Mouse (Mus musculus) kidney, adult 2 months (tissue): ENCODE data around the gene Mgat3. TPM values are rescaled to one million over a fixed set of nuclear protein-coding genes. Genes with fewer than 3 reads are reported as not detected.

Source experiments
- DNase-seq: peaks from one replicate; pipeline ENCODE4 v3.0.0; 2021
- H3K27ac ChIP-seq: fragments of 200-500 bp; 2 replicates; pipeline ENCODE4 v1.5.1; 2012; ENCODE audit warnings: low read depth, low read length, control low read depth, inconsistent platforms; ENCODE audit not compliant: insufficient read depth
- H3K27me3 ChIP-seq: fragments of 200-500 bp; replicated peaks from 2 replicates; pipeline ENCODE4 v1.6.1; 2012; ENCODE audit warnings: mild to moderate bottlenecking, moderate library complexity, low read length, inconsistent platforms; ENCODE audit not compliant: control insufficient read depth, insufficient read depth
- H3K36me3 ChIP-seq: fragments of 200-500 bp; 2 replicates; pipeline ENCODE4 v1.6.1; 2012; ENCODE audit warnings: mild to moderate bottlenecking, moderate library complexity, low read length, inconsistent platforms; ENCODE audit not compliant: control insufficient read depth, insufficient read depth
- H3K4me1 ChIP-seq: fragments of 200-500 bp; 2 replicates; pipeline ENCODE4 v1.6.1; 2011; ENCODE audit warnings: low read length; ENCODE audit not compliant: control insufficient read depth, insufficient read depth
- H3K4me3 ChIP-seq: fragments of 200-500 bp; 2 replicates; pipeline ENCODE4 v1.5.1; 2011; ENCODE audit warnings: mild to moderate bottlenecking, low read depth, low read length, control low read depth; ENCODE audit not compliant: insufficient read depth
- CTCF ChIP-seq: fragments of 200-500 bp; conservative IDR thresholded peaks from 2 replicates; pipeline ENCODE4 v1.5.1; 2011; ENCODE audit warnings: low read depth, mild to moderate bottlenecking, control low read depth, low read length, moderate library complexity, mixed read lengths; ENCODE audit not compliant: insufficient read depth, insufficient read length
- POLR2A ChIP-seq: fragments of 200-500 bp; IDR thresholded peaks from one replicate; pipeline ENCODE4 v1.6.1; 2011; ENCODE audit warnings: low read depth, low read length, control low read depth
- WGBS: fragments of 180-500 bp; shearing (Covaris S2); methylation state at CpG from one replicate; pipeline ENCODE4 v1.1.7; 2018; 5-methylcytosine and 5-hydroxymethylcytosine counted together
- polyA plus RNA-seq: library from polyadenylated mRNA; depleted of rRNA; stranded (reverse); fragments of >200 nt; gene quantifications from 2 replicates; pipeline ENCODE4 v1.2.3, GENCODE M21; 2012

The Mgat3 gene
- polyA plus RNA-seq, 1 experiment, result 70.5 TPM

DNA sequence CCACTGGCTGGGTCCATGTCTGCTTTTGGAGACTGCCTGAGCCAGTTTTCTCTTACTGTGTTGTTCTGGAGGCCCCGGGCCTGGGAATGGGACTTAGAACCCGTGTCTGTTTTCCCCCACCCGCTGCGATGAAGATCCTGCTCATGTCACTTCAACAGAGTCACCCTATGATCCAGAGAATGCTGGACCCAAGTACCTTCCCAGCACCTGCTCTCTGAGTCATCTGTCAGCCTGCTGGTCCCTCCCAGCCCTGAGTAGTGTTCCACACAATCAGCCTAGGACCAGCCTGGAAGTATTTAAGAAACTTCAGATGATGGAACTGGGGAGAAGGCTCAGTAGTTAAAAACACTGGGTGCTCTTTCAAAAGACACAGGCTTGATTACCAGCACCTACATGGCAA is 9.8 kb upstream of the Mgat3 start:
- Histone ChIP-seq H3K36me3 (no peaks in the 10 kb centered on the region; the same call in 1 of the 2 replicates), H3K27ac (no peak overlapping the region), H3K4me1 (peaks cover 25% of the 10 kb centered on the region), H3K27me3 (no peaks in the 10 kb centered on the region), H3K4me3 (no peak overlapping the region)
- 93% methylated on average over 4 of the region's 4 CpGs for WGBS
- TF ChIP-seq POLR2A, result no peak
- no peak for TF ChIP-seq CTCF
- DNase-seq, result no peak

DNA sequence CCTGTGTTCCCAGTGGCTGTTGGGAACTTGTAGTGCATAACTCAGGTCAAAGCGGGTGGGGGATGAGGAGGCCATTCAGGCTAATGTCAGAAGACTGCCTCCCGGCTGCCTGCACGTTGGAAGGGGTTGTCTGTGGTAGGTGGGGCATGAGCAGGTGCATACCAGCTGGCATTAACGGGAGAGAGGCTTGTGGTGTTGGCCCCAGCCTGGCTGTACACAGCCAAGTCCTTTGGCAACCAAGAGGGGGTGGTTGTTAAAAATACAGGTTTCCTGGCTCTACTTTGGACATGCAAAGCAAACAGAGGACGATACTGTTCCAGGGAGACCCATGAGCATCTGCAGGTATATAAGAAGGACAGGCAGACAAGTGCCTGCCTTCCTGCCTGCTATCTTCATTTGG is 8.1 kb upstream of the Mgat3 start:
- DNase-seq, result no peak
- TF ChIP-seq POLR2A, result no peak
- no peak for TF ChIP-seq CTCF
- 41% methylated on average over 5 of the region's 5 CpGs for WGBS
- Histone ChIP-seq H3K36me3 (no peaks in the 10 kb centered on the region; the same call in 1 of the 2 replicates), H3K4me3 (no peak overlapping the region), H3K27me3 (no peaks in the 10 kb centered on the region), H3K4me1 (peaks cover 9% of the 10 kb centered on the region), H3K27ac (no peak overlapping the region)

DNA sequence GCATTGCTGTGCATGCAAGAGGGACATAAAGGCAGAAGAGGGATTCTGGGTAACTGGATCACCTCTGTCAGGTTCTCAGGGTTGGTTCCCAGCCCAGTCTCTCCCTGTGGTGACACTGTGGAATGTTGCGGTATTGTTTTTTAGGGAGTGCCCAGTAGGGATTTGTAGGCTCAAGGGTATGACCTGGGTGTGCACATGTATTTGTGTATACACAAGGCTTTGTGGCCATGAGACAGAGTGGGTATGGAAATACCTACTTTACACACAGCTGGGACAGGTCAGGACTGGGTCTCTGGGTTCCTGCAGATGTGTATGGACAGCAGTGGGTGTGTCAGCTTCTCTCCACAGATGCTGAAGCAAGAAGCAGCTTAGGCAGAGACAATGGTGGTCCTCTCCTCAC is 4.0 kb upstream of the Mgat3 start:
- TF ChIP-seq POLR2A (no peak), CTCF (no peak)
- Histone ChIP-seq H3K36me3 (no peaks in the 10 kb centered on the region), H3K4me3 (no peak overlapping the region), H3K27ac (no peak overlapping the region), H3K27me3 (no peaks in the 10 kb centered on the region), H3K4me1 (peaks cover 10% of the 10 kb centered on the region; the same call in 1 of the 2 replicates)
- WGBS, result 83% methylated on average over 1 of the region's 1 CpGs
- no peak for DNase-seq

DNA sequence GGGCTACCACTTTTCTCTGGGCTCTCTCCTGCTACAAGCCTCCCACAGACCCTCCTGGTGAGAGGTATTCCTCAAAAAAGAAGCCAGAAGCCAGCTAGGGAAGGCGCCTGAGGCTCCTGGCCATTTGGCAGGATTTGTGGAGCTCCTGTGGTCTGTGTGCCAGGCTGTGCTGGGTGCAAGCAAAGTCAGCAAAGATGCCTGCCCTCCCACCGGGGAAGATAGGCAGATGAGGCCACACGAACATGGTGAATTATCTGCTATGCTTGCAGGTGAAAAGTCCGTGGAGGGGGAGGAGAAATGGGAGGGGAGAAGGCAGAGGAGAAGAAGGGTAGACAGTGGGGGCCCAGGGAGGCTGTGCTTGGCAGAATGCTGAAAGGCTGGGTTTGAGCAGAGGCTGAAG is 3.2 kb upstream of the Mgat3 start:
- Histone ChIP-seq H3K4me1 (peaks cover 10% of the 10 kb centered on the region; the same call in 1 of the 2 replicates), H3K36me3 (no peaks in the 10 kb centered on the region), H3K27me3 (no peaks in the 10 kb centered on the region), H3K4me3 (no peak overlapping the region), H3K27ac (no peak overlapping the region)
- no peak for TF ChIP-seq CTCF
- no peak for TF ChIP-seq POLR2A
- 46% methylated on average over 4 of the region's 4 CpGs for WGBS
- DNase-seq, result peak; percentile 88

DNA sequence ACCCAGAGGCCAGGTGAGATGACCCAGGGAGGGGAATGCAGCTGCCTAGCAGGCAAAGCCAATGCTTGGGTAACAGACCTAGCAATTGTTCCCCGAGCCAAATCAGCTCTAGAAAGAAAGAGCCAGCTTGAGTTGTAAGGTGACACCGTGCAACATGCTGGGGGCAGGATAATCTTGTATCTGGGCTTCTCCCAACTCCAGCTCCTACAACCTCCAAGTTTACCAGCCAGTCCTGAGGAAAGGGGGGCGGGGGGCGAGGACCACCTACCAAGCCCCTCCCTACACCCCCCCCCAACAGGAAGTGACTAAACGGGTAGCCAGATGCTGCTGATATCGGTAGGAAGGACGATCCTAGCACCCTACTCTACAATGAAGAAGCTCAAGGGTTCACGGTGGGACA is 2.2 kb upstream of the Mgat3 start:
- H3K36me3 ChIP-seq, result no peaks in the 10 kb centered on the region
- H3K27ac ChIP-seq, result peak overlapping the region; percentile 71
- 28% methylated on average over 8 of the region's 8 CpGs for WGBS
- H3K4me1 ChIP-seq, result peaks cover 10% of the 10 kb centered on the region; the same call in 1 of the 2 replicates
- no peak for DNase-seq
- peak overlapping the region; percentile 37; the same call in 1 of the 2 replicates for H3K4me3 ChIP-seq
- TF ChIP-seq CTCF, result no peak
- no peak for TF ChIP-seq POLR2A
- no peaks in the 10 kb centered on the region for H3K27me3 ChIP-seq

DNA sequence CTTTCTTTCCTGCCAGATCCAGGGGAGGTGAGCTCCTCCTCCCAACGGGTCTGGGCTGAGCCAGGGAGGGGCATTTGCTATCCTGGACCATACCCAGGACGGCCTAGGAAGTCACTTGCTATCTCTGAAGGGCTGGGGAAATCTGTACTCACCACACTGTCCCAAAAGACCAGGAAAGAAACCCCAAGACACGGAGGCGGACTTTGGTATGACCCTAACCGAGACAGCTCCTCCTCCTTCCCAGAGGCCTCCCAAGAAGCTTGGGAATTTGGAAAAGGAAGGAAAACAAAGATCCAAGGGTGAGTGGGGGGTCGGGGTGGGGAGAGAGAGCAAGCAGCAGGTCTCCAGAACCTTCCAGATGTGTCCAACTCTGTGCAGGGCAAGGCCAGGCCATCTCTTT is 1.7 kb upstream of the Mgat3 start:
- Histone ChIP-seq H3K4me3 (peak overlapping the region; percentile 37; the same call in 1 of the 2 replicates), H3K27me3 (no peaks in the 10 kb centered on the region), H3K27ac (peak overlapping the region; percentile 71), H3K4me1 (peaks cover 10% of the 10 kb centered on the region; the same call in 1 of the 2 replicates), H3K36me3 (no peaks in the 10 kb centered on the region)
- 28% methylated on average over 6 of the region's 6 CpGs for WGBS
- no peak for TF ChIP-seq POLR2A
- no peak for TF ChIP-seq CTCF
- peak; percentile 64 for DNase-seq

DNA sequence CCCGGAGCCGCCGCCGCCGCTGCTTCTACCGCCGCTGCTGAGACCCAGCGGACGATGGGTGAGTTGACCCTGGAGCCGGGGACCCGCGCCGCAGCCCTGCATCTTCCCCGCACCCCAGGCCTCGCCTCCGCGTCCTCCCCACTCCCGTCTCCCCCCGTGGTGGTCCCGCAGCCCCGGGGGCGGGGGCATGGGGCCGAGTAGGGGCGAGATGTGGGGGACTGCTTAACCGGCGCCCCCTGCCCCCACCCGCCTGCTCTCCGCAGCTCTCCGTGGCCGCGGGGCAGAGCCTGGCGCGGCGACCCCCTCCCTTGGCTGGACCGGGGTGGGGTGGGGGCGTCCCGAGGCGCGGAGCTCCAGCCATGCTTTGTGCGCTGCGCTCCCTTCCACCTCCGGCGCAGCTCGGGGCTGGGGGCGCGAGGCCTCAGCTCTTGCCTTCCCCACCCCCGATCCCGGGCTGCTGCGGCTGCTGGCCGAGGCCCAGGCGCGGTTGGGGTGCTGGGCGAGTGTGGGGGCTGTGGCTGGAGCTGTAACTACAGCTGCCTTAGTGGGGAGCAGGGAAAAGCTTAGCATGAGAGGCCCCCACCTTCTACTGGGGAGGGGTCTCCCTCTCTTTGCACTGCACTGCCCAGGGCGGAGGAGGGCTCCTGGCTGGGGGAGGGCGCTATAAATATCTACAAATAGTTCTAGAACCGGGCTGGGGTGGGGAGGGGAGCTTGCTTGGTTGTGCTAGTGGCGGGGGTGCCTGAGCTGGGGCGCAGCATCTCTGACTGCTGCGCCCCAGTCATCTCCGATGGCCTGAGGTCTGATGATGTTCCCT is 468 bp downstream of the Mgat3 start:
- Histone ChIP-seq H3K4me3 (peak overlapping the region; percentile 46), H3K4me1 (peaks cover 10% of the 10 kb centered on the region; the same call in 1 of the 2 replicates), H3K36me3 (no peaks in the 10 kb centered on the region), H3K27me3 (no peaks in the 10 kb centered on the region), H3K27ac (no peak overlapping the region)
- 3% methylated on average over 42 of the region's 60 CpGs for WGBS
- no peak for DNase-seq
- TF ChIP-seq POLR2A (no peak), CTCF (no peak)
